Mouse (Mus musculus) v-Abl transformed pro-B cells (cell line): Measurements from ENCODE around the gene Tsks.

Experiments used
- in situ Hi-C, 2 experiments: fragments of 400-800 bp; cut with MboI; formaldehyde crosslinking; loops; one replicate each; pipeline ENCODE4 v1.15.1; 2025; ENCODE audit not compliant: unreplicated experiment in 2 of 2

Tsks gene

GRCm38 (mm10) chr7:44942904-44943303 lies at the start of gene Tsks:
TSS of gene Tsks (plus strand) at chr7:44943204.
- in situ Hi-C loops = loop anchor here in 1 of 2 experiments (25.0 kb wide), 1 partner anchor 1256 kb away; the partner anchor contains the start of gene Klk14

GRCm38 (mm10) chr7:44894175-44894574 lies 48.8 kb upstream of the Tsks start:
- in situ Hi-C loops = loop anchor here in 1 of 2 experiments (10.0 kb wide), 1 partner anchor 61 kb away; no protein-coding TSS in a partner anchor

GRCm38 (mm10) chr7:44895206-44895592 lies 47.8 kb upstream of the Tsks start:
- in situ Hi-C loops = loop anchor here (5.0 to 10.0 kb wide), 2 partner anchors 43 to 60 kb away; no protein-coding TSS in a partner anchor

- in situ Hi-C loops = loop anchor here (5.0 to 10.0 kb wide), 2 partner anchors 44 to 59 kb away; no protein-coding TSS in a partner anchor
Measured at GRCm38 (mm10) chr7:44895593-44896434, 47.2 kb upstream of the Tsks start, which contains the start of gene Fuz. TSS of gene Fuz (plus strand) at chr7:44896079.

- in situ Hi-C loops = loop anchor here (5.0 to 10.0 kb wide), 2 partner anchors 44 to 58 kb away; no protein-coding TSS in a partner anchor
Measured at GRCm38 (mm10) chr7:44896499-44896898, 46.5 kb upstream of the Tsks start.

GRCm38 (mm10) chr7:44898607-44899006 lies 44.4 kb upstream of the Tsks start:
- in situ Hi-C loops = loop anchor here (5.0 to 10.0 kb wide), 2 partner anchors 46 to 56 kb away; no protein-coding TSS in a partner anchor

- in situ Hi-C loops = no loop called here
Measured at GRCm38 (mm10) chr7:44900632-44901031, 42.4 kb upstream of the Tsks start.

GRCm38 (mm10) chr7:44901230-44901722 lies 41.7 kb upstream of the Tsks start:
- in situ Hi-C loops = no loop called here

GRCm38 (mm10) chr7:44905430-44905829 lies 37.6 kb upstream of the Tsks start:
- in situ Hi-C loops = no loop called here

- in situ Hi-C loops = no loop called here
Measured at GRCm38 (mm10) chr7:44908706-44909476, 34.1 kb upstream of the Tsks start.

- in situ Hi-C loops = no loop called here
Measured at GRCm38 (mm10) chr7:44914396-44914795, 28.6 kb upstream of the Tsks start.

GRCm38 (mm10) chr7:44915314-44915713 lies 27.7 kb upstream of the Tsks start:
- in situ Hi-C loops = no loop called here

- in situ Hi-C loops = no loop called here
Measured at GRCm38 (mm10) chr7:44916191-44916590, 26.8 kb upstream of the Tsks start.

- in situ Hi-C loops = no loop called here
Measured at GRCm38 (mm10) chr7:44916881-44917280, 26.1 kb upstream of the Tsks start.

GRCm38 (mm10) chr7:44918219-44918618 lies 24.8 kb upstream of the Tsks start:
- in situ Hi-C loops = no loop called here

GRCm38 (mm10) chr7:44919127-44919526 lies 23.9 kb upstream of the Tsks start:
- in situ Hi-C loops = no loop called here

- in situ Hi-C loops = loop anchor here in 1 of 2 experiments (5.0 kb wide), 1 partner anchor 35 kb away; no protein-coding TSS in a partner anchor
Measured at GRCm38 (mm10) chr7:44922530-44922929, 20.5 kb upstream of the Tsks start.

- in situ Hi-C loops = loop anchor here in 1 of 2 experiments (25.0 kb wide), 1 partner anchor 1238 kb away; the partner anchor contains the start of gene Klk14
Measured at GRCm38 (mm10) chr7:44925468-44925867, 17.5 kb upstream of the Tsks start.

- in situ Hi-C loops = loop anchor here in 1 of 2 experiments (25.0 kb wide), 1 partner anchor 1241 kb away; the partner anchor contains the start of gene Klk14
Measured at GRCm38 (mm10) chr7:44928570-44928969, 14.4 kb upstream of the Tsks start.
